Mouse (Mus musculus): ENCODE measurements around the gene Hoxa7. TPM values are rescaled to one million over a fixed set of nuclear protein-coding genes. Genes with fewer than 3 reads are reported as not detected.

Hoxa7 gene
- total and polyA plus RNA-seq, 2 experiments from 2014 or later: 1.3 to 2.9 TPM

- Histone ChIP-seq H3K27me3 (ENCODE audit: insufficient read depth, low read length) (peaks cover 78% of the 10 kb centered on the region), H3K4me1 (ENCODE audit: insufficient read depth, low read length) (0 out of 2 replicates have a peak, but pooled peaks cover 4% of the 10 kb centered on the region), H3K9ac (replicated peaks; ENCODE audit: low read length) (peak overlapping the region; percentile 60; the same call in 1 of the 2 replicates), H3K9me3 (ENCODE audit: low read length) (no peaks in the 10 kb centered on the region), H3K4me2 (ENCODE audit: low read depth, low read length) (peak overlapping the region; percentile 58), H3K36me3 (ENCODE audit: insufficient read depth, low read length) (no peaks in the 10 kb centered on the region), H3K4me3 (ENCODE audit: low read length) (peak overlapping the region; percentile 41), H3K27ac (peak overlapping the region; percentile 92)
- ATAC-seq: no peak
- 6% methylated on average over 11 of the region's 11 CpGs for WGBS
- no peak for DNase-seq (ENCODE audit: low spot score)
- no peak for TF ChIP-seq CTCF (IDR thresholded peaks at IDR 0.05; ENCODE audit: low read depth)
These were observed 41.4 kb downstream of the Hoxa7 start for GRCm38 (mm10) chr6:52180213-52180710.

- Histone ChIP-seq H3K4me1 (ENCODE audit: insufficient read depth, low read length) (0 out of 2 replicates have a peak, but pooled peaks cover 3% of the 10 kb centered on the region), H3K36me3 (ENCODE audit: insufficient read depth, low read length) (no peaks in the 10 kb centered on the region), H3K9ac (replicated peaks; ENCODE audit: low read length) (peak overlapping the region; percentile 60), H3K27me3 (ENCODE audit: insufficient read depth, low read length) (peaks cover 78% of the 10 kb centered on the region), H3K4me2 (ENCODE audit: low read depth, low read length) (peak overlapping the region; percentile 58), H3K9me3 (ENCODE audit: low read length) (no peaks in the 10 kb centered on the region), H3K4me3 (ENCODE audit: low read length) (peak overlapping the region; percentile 41), H3K27ac (peak overlapping the region; percentile 92)
- ATAC-seq (no peak), DNase-seq (ENCODE audit: low spot score) (no peak)
- 1% methylated on average over 10 of the region's 10 CpGs for WGBS
- no peak for TF ChIP-seq CTCF (IDR thresholded peaks at IDR 0.05; ENCODE audit: low read depth)
These were observed 42.0 kb downstream of the Hoxa7 start for GRCm38 (mm10) chr6:52179690-52180089.

GRCm38 (mm10) chr6:52178918-52179665 is 42.6 kb downstream of the Hoxa7 start:
- ATAC-seq: no peak
- Histone ChIP-seq H3K9ac (replicated peaks; ENCODE audit: low read length) (peak overlapping the region; percentile 60), H3K9me3 (ENCODE audit: low read length) (no peaks in the 10 kb centered on the region), H3K4me1 (ENCODE audit: insufficient read depth, low read length) (no peaks in the 10 kb centered on the region), H3K4me3 (ENCODE audit: low read length) (peak overlapping the region; percentile 41), H3K4me2 (ENCODE audit: low read depth, low read length) (peak overlapping the region; percentile 58), H3K27ac (peak overlapping the region; percentile 92), H3K27me3 (ENCODE audit: insufficient read depth, low read length) (peaks cover 77% of the 10 kb centered on the region), H3K36me3 (ENCODE audit: insufficient read depth, low read length) (no peaks in the 10 kb centered on the region)
- WGBS: 1% methylated on average over 4 of the region's 4 CpGs
- TF ChIP-seq CTCF (IDR thresholded peaks at IDR 0.05; ENCODE audit: low read depth): no peak
- no peak for DNase-seq (ENCODE audit: low spot score)

- Histone ChIP-seq H3K27me3 (ENCODE audit: insufficient read depth, low read length) (peaks cover 74% of the 10 kb centered on the region), H3K4me2 (ENCODE audit: low read depth, low read length) (peak overlapping the region; percentile 58), H3K36me3 (ENCODE audit: insufficient read depth, low read length) (no peaks in the 10 kb centered on the region), H3K4me3 (ENCODE audit: low read length) (peak overlapping the region; percentile 41), H3K4me1 (ENCODE audit: insufficient read depth, low read length) (no peaks in the 10 kb centered on the region), H3K27ac (peak overlapping the region; percentile 92), H3K9ac (replicated peaks; ENCODE audit: low read length) (peak overlapping the region; percentile 60), H3K9me3 (ENCODE audit: low read length) (no peaks in the 10 kb centered on the region)
- WGBS: 1% methylated on average over 9 of the region's 9 CpGs
- ATAC-seq: no peak
- no peak for DNase-seq (ENCODE audit: low spot score)
- no peak for TF ChIP-seq CTCF (IDR thresholded peaks at IDR 0.05; ENCODE audit: low read depth)
These were observed 43.8 kb downstream of the Hoxa7 start for GRCm38 (mm10) chr6:52177806-52178205.

DNA sequence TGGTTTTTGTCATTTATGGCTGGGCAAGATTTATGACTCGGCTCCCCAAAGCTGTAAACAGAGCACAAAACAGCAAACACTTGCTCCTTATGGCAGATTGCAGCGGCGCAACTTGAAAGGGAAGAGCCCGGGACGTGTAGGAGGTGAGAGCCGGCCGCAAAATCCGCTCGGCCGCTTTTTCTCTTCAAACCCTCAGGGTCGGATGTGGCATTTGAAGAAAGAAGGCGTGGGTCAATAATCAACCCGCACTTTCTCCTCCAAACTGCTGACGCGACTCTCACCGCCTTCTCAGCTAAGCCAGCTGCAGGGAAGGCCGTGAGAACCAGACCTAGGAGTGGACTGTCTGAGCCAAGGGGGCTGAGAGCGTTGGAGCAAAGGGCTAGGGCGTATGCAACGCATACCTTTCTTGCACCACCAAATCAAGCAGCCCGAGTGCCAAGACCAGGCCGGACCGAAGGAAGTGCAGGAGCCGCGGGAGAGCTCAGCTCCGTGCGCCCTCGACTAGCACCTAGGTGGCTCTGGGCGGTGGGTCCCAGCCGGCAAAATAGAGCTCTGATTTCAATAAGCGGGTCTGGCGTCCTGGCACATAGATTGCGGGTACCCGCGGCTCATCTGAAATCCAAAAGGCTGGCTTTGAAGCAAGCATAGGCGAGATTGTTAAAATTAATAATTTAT is 44.5 kb downstream of the Hoxa7 start, which contains the start of gene 5730596B20Rik:
Gene 5730596B20Rik, plus strand, starts transcription at position 438 of the 675 bp plus-strand sequence.
- DNase-seq (ENCODE audit: low spot score): peak; percentile 52
- peak within 1 kb of the TSS; percentile 60 for H3K9ac ChIP-seq (replicated peaks; ENCODE audit: low read length)
- H3K9me3 ChIP-seq (ENCODE audit: low read length): no peaks in the 10 kb centered on the region
- no peaks in the 10 kb centered on the region for H3K36me3 ChIP-seq (ENCODE audit: insufficient read depth, low read length)
- H3K4me2 ChIP-seq (ENCODE audit: low read depth, low read length): peak within 1 kb of the TSS; percentile 58
- H3K27me3 ChIP-seq (ENCODE audit: insufficient read depth, low read length): peaks cover 68% of the 10 kb centered on the region
- ATAC-seq: no peak
- H3K4me3 ChIP-seq (ENCODE audit: low read length): peak within 1 kb of the TSS; percentile 41
- no peak for TF ChIP-seq CTCF (IDR thresholded peaks at IDR 0.05; ENCODE audit: low read depth)
- 2% methylated on average over 36 of the region's 36 CpGs for WGBS
- no peaks in the 10 kb centered on the region for H3K4me1 ChIP-seq (ENCODE audit: insufficient read depth, low read length)
- H3K27ac ChIP-seq: peak within 1 kb of the TSS; percentile 92

- DNase-seq (ENCODE audit: low spot score) (no peak), ATAC-seq (no peak)
- H3K36me3 ChIP-seq (ENCODE audit: insufficient read depth, low read length): no peaks in the 10 kb centered on the region
- H3K27me3 ChIP-seq (ENCODE audit: insufficient read depth, low read length): peaks cover 63% of the 10 kb centered on the region
- TF ChIP-seq CTCF (IDR thresholded peaks at IDR 0.05; ENCODE audit: low read depth): no peak
- peak overlapping the region; percentile 60 for H3K9ac ChIP-seq (replicated peaks; ENCODE audit: low read length)
- 4% methylated on average over 6 of the region's 6 CpGs for WGBS
- H3K27ac ChIP-seq: peak overlapping the region; percentile 92
- H3K4me3 ChIP-seq (ENCODE audit: low read length): peak overlapping the region; percentile 41
- H3K4me2 ChIP-seq (ENCODE audit: low read depth, low read length): peak overlapping the region; percentile 58
- H3K9me3 ChIP-seq (ENCODE audit: low read length): no peaks in the 10 kb centered on the region
- H3K4me1 ChIP-seq (ENCODE audit: insufficient read depth, low read length): no peaks in the 10 kb centered on the region
These were observed 45.3 kb downstream of the Hoxa7 start for GRCm38 (mm10) chr6:52176391-52176790.

Data from hindbrain, postnatal 0 days (tissue).